Mouse (Mus musculus) left cerebral cortex, postnatal 14 days (tissue): Measurements from ENCODE around the gene Lnx2. TPM values are rescaled to one million over a fixed set of nuclear protein-coding genes. Genes with fewer than 3 reads are reported as not detected.

Experiments
- DNase-seq, 2 experiments: peaks; one replicate each; pipeline ENCODE4 v3.0.0; 2021 to 2022; ENCODE audit warnings: low spot score in 2 of 2, mixed read lengths in 1 of 2
- intact Hi-C: fragments of 180-260 bp; cut with DNase I; formaldehyde crosslinking; loops from one replicate; pipeline ENCODE4 v1.15.1; 2025
- total RNA-seq, 2 experiments: library from RNA; stranded (reverse); gene quantifications; 2 replicates each; pipeline ENCODE4 v1.2.3; 2021

Lnx2 gene
- total RNA-seq, 2 experiments from 2014 or later: 5.3 to 7.6 TPM

DNA sequence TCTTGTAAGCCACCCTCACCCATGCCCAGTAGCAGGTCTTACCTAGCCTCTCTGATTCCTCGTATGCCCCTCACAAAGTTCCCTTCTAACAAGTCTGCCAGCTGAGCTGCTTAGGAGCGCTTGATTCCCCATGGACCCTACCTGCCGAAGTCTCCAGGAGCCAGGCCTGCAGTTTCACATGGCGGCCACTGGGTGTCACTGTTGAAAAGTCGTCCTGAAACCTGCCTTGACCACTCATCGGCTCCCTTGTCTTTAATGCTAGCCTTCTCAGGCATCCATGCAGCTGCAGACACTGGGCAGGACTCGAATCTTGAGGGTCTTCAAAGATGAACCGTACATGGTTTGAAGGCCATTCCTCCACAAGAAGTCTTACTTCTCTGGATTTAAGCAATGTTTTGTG, 93.2 kb downstream of the Lnx2 start:
- intact Hi-C loops: loop anchor here (2.0 to 5.0 kb wide), 2 partner anchors 244 to 304 kb away; no protein-coding TSS in a partner anchor
- DNase-seq: peak; percentile 30 to 65

GRCm38 (mm10) chr5:146981376-146981775, 95.0 kb downstream of the Lnx2 start:
- no peak for DNase-seq
- intact Hi-C loops: loop anchor here (5.0 kb wide), 1 partner anchor 306 kb away; no protein-coding TSS in a partner anchor

- intact Hi-C loops: no loop called here
- no peak for DNase-seq
Observed at GRCm38 (mm10) chr5:146974781-146975123, 101.6 kb downstream of the Lnx2 start.

GRCm38 (mm10) chr5:146973858-146974780, 102.3 kb downstream of the Lnx2 start:
- intact Hi-C loops: no loop called here
- DNase-seq: no peak

DNA sequence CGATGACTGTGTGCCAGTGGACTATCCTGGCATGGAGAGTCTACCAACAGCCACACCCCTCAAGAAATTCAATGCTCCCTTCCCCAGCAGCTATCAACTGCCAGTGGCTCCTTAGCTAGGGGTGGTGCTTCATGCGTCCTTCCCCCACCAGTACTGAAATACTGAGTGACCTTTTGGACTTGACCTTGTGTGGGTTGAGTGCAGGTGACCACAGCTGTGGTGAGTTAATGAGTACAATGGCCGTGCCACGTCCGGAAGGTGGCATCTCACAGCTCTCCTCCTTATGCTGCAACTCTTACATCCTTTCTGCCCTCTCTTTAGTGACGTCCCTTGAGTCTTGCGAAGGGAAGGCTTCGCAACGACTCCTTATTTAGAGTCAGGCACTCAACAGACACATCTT, 103.0 kb downstream of the Lnx2 start:
- intact Hi-C loops: no loop called here
- no peak for DNase-seq

DNA sequence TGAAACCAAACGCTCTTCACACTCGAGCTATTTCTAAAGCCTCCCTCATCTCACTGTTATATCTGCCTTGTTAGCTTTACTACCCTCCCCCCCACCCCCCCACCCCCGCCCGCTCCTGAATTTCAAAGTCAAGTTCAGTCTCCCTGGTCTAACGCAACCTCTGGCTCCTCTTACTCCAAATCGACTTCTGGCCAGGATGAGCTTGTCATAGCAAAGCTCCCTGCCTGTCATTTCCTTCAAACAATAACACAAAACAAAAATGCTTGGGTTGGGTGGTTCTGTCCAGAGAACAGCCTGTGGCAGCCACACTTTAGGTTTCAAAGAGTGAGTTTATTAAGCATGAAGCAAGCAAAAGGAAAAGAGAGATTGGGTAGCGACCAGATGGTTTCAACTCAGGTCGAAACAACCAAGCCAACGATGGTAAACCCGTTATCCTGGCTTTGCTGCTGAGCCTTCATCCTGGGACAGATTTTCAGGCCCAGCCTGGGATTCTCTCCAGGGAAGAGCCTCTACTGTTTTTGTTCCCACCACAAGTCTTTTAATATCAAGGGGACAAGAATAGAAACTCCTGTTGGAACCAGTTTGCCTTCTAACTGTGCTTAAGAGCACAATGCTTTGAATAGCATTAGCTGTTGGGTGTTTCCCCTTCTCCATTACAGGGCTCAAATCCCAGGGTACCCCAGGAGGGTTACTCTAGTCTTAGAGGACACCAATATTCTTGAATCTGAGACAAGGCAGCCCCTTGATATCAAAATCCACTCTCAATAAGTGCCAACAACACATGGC, 104.4 kb downstream of the Lnx2 start:
- intact Hi-C loops: no loop called here
- DNase-seq: no peak

DNA sequence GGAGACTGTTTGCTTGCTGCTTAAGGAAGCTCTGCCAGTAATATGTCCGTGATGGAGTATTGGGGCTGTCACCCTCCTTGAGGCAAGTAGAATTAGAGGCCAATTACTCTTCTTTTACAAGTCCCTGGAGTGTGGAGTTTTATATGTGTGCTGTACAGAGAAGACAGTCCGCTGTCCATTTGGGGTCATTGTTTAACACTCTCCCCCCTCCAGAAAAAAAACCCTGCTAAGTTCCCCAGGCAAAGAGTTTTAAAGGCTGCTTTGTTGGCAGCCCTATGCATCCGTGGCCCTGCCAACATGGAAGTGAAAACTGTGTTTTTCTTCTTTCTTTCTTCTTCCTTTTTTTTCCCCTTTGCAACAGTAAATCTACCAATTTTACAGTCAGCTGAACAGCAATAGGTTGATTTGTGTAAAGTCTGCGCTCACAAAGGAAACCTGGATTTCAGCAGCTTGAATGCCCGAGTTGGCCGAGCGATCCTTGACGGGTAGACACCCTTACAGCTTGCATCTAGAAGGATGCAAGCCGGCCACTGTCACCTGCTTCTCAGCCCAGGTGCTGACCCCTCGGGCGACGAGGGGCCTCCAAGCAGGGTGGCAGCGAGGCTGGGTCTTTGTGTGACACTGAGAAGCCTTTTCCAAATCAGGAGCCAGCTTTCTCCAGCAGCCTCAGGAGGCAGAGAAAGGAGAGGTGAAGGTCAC, 107.5 kb downstream of the Lnx2 start:
- no peak for DNase-seq
- intact Hi-C loops: no loop called here

Other genes starting within 250 kb of the Lnx2 start
- 100 to 1,000 TPM; 149 to 157 TPM for gene Rpl21, start 243.7 kb downstream of the Lnx2 start, total RNA-seq
- gene Rasl11a, start 231.5 kb downstream of the Lnx2 start, total RNA-seq: 10 to 100 TPM in 1 of 2 experiments, 1 to 10 TPM in 1; 7.6 to 16.9 TPM
- 10 to 100 TPM; 23.9 to 29.1 TPM for gene Gtf3a, start 127.9 kb downstream of the Lnx2 start, total RNA-seq
- 10 to 100 TPM; 20.9 to 22.6 TPM for gene Mtif3, start 112.8 kb downstream of the Lnx2 start, total RNA-seq
- gene Polr1d, start 464 bp upstream of the Lnx2 start, total RNA-seq: 10 to 100 TPM; 72.9 to 79.5 TPM
- gene Gsx1, start 112.1 kb upstream of the Lnx2 start, total RNA-seq: under 1 TPM; 0.46 to 0.68 TPM
- not detected for gene Pdx1, start 193.4 kb upstream of the Lnx2 start, total RNA-seq
- gene Cdx2, start 230.7 kb upstream of the Lnx2 start, total RNA-seq: not detected
- not detected for gene Urad, start 245.9 kb upstream of the Lnx2 start, total RNA-seq